ENCODE assay signal across 24 mouse cellular contexts in the genomic region with DNA sequence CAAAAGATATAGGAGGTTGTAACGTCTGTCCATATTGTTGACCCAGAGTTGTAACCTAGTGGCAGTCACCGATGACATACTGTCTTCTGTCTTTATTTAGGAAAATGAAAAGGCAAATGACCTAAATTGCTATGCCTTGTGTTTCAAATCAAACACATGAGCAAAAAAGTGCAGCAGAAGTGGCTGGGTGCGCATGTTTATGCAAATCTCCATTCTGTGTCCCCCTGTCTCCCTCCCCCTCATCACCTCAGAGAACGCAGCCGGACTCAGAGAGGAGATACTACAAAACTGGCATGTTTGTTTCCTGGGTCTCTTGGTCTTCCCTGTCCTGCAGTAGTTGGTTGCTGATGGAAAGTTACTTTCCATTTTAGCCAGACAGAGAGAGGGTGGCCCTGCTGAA. TPM values are rescaled to one million over a fixed set of nuclear protein-coding genes. Genes with fewer than 3 reads are reported as not detected.
DNase-seq lines count a peak whose midpoint lies in the region; ATAC-seq and TF ChIP-seq lines count a peak whose summit lies in the region.
"Had no signal": no experiment of that assay in that cellular context is flagged by ENCODE, and none has a peak within 500 bp of the region (broad histone marks: within the 10 kb centered on the region; RNA-seq: fewer than 3 reads in every experiment).

No protein-coding gene starts in this region.

- no peak overlapping the region for H3K9ac ChIP-seq in liver, embryonic 11.5 days (ENCODE audit: low read depth, low read length)
- no peak overlapping the region for H3K9ac ChIP-seq in liver, postnatal 0 days (replicated peaks)
- H3K9ac ChIP-seq in forebrain, embryonic 11.5 days (ENCODE audit: low read length), result no peak overlapping the region
- H3K9ac ChIP-seq: embryonic facial prominence, embryonic 13.5 days; forebrain, embryonic 13.5 days; hindbrain, embryonic 12.5 days; hindbrain, embryonic 15.5 days had no signal

- peak overlapping the region; percentile 45; the same call in 1 of the 2 replicates for H3K27ac ChIP-seq in liver, embryonic 11.5 days (ENCODE audit: low read depth, low read length)
- H3K27ac ChIP-seq in liver, postnatal 0 days (ENCODE audit: low read depth), result no peak overlapping the region
- H3K27ac ChIP-seq in forebrain, embryonic 11.5 days (ENCODE audit: low read depth, low read length), result no peak overlapping the region
- H3K27ac ChIP-seq: embryonic facial prominence, embryonic 10.5 days; embryonic facial prominence, embryonic 13.5 days; forebrain, embryonic 13.5 days; hindbrain, embryonic 12.5 days; hindbrain, embryonic 15.5 days had no signal

- no peak overlapping the region for H3K4me3 ChIP-seq in liver, embryonic 11.5 days (ENCODE audit: low read depth, low read length)
- H3K4me3 ChIP-seq in liver, postnatal 0 days (ENCODE audit: low read depth, low read length), result no peak overlapping the region
- peak overlapping the region; percentile 46 for H3K4me3 ChIP-seq in megakaryocyte, embryonic 14.5 days (replicated peaks)
- H3K4me3 ChIP-seq in forebrain, embryonic 11.5 days (ENCODE audit: low read depth, low read length), result no peak overlapping the region
- H3K4me3 ChIP-seq: embryonic facial prominence, embryonic 10.5 days; embryonic facial prominence, embryonic 13.5 days; erythroblast, embryonic 14.5 days; forebrain, embryonic 13.5 days; hindbrain, embryonic 12.5 days; hindbrain, embryonic 15.5 days had no signal

- H3K4me2 ChIP-seq in liver, embryonic 11.5 days, result no peak overlapping the region
- H3K4me2 ChIP-seq in liver, postnatal 0 days (ENCODE audit: low read depth, low read length), result no peak overlapping the region
- H3K4me2 ChIP-seq in forebrain, embryonic 11.5 days (ENCODE audit: low read depth, low read length, severe bottlenecking), result no peak overlapping the region
- H3K4me2 ChIP-seq: embryonic facial prominence, embryonic 13.5 days; forebrain, embryonic 13.5 days; heart, embryonic 11.5 days; hindbrain, embryonic 12.5 days; hindbrain, embryonic 15.5 days had no signal

- H3K27me3 ChIP-seq in liver, embryonic 11.5 days (replicated peaks; ENCODE audit: control insufficient read depth, insufficient read depth, low read length), result no peaks in the 10 kb centered on the region
- no peaks in the 10 kb centered on the region for H3K27me3 ChIP-seq in liver, postnatal 0 days (ENCODE audit: insufficient read depth, low read length)
- no peaks in the 10 kb centered on the region for H3K27me3 ChIP-seq in megakaryocyte, embryonic 14.5 days (replicated peaks)
- no peaks in the 10 kb centered on the region for H3K27me3 ChIP-seq in splenic B cell, adult 2 months (ENCODE audit: control insufficient read depth, insufficient read depth, low read length, poor library complexity, severe bottlenecking)
- H3K27me3 ChIP-seq in forebrain, embryonic 11.5 days (ENCODE audit: control insufficient read depth, insufficient read depth, low read length), result no peaks in the 10 kb centered on the region
- H3K27me3 ChIP-seq: embryonic facial prominence, embryonic 13.5 days; forebrain, embryonic 13.5 days; hindbrain, embryonic 12.5 days; hindbrain, embryonic 15.5 days had no signal

- TF ChIP-seq CTCF in liver, postnatal 0 days (IDR thresholded peaks at IDR 0.05; ENCODE audit: low read depth), result no peak

- ATAC-seq in liver, embryonic 11.5 days (replicated peaks; ENCODE audit: low FRiP score), result no peak
- ATAC-seq in liver, postnatal 0 days, result no peak
- ATAC-seq in megakaryocyte, adult 5-6 weeks (ENCODE audit: poor library complexity, severe bottlenecking), result no peak
- no peak for ATAC-seq in monocyte, adult 5-6 weeks (replicated peaks; ENCODE audit: insufficient number of reproducible peaks, low FRiP score, low TSS enrichment, poor library complexity, severe bottlenecking)
- ATAC-seq in forebrain, embryonic 11.5 days (replicated peaks; ENCODE audit: low FRiP score), result no peak
- ATAC-seq: forebrain, embryonic 13.5 days; forebrain, embryonic 16.5 days had no signal

- no peak for TF ChIP-seq EP300 in liver, postnatal 0 days (IDR thresholded peaks at IDR 0.05; ENCODE audit: low read depth)

- H3K4me1 ChIP-seq in liver, embryonic 11.5 days (replicated peaks; ENCODE audit: control insufficient read depth, insufficient read depth, low read length), result peaks cover 23% of the 10 kb centered on the region
- peaks cover 19% of the 10 kb centered on the region for H3K4me1 ChIP-seq in liver, postnatal 0 days (ENCODE audit: insufficient read depth)
- H3K4me1 ChIP-seq in megakaryocyte, embryonic 14.5 days, result peaks cover 96% of the 10 kb centered on the region
- H3K4me1 ChIP-seq in forebrain, embryonic 11.5 days (replicated peaks; ENCODE audit: control insufficient read depth, insufficient read depth, low read length), result no peaks in the 10 kb centered on the region
- H3K4me1 ChIP-seq: forebrain, embryonic 13.5 days; hindbrain, embryonic 12.5 days; hindbrain, embryonic 15.5 days had no signal

- peaks cover 18% of the 10 kb centered on the region for H3K36me3 ChIP-seq in liver, embryonic 11.5 days (ENCODE audit: control insufficient read depth, insufficient read depth, low read length)
- H3K36me3 ChIP-seq in liver, postnatal 0 days (replicated peaks; ENCODE audit: insufficient read depth, low read length), result peaks cover 29% of the 10 kb centered on the region
- peaks cover 92% of the 10 kb centered on the region for H3K36me3 ChIP-seq in megakaryocyte, embryonic 14.5 days (replicated peaks; ENCODE audit: low read length)
- peaks cover 2% of the 10 kb centered on the region; the same call in 1 of the 2 replicates for H3K36me3 ChIP-seq in splenic B cell, adult 2 months (ENCODE audit: control insufficient read depth, insufficient read depth, low read length, poor library complexity, severe bottlenecking)
- H3K36me3 ChIP-seq in forebrain, embryonic 11.5 days (ENCODE audit: control insufficient read depth, insufficient read depth, low read length), result no peaks in the 10 kb centered on the region
- H3K36me3 ChIP-seq: embryonic facial prominence, embryonic 13.5 days; hindbrain, embryonic 15.5 days had no signal

- WGBS in liver, embryonic 11.5 days, result 71% methylated on average over 5 of the region's 5 CpGs
- WGBS in liver, postnatal 0 days (ENCODE audit: insufficient replicate concordance), result 60% methylated on average over 5 of the region's 5 CpGs
- 88% methylated on average over 5 of the region's 5 CpGs for WGBS in forebrain, embryonic 11.5 days

- H3K9me3 ChIP-seq in liver, embryonic 11.5 days (ENCODE audit: control insufficient read depth, low read length), result peaks cover 7% of the 10 kb centered on the region; the same call in 1 of the 2 replicates
- H3K9me3 ChIP-seq in liver, postnatal 0 days (ENCODE audit: low read length), result peaks cover 4% of the 10 kb centered on the region; the same call in 1 of the 2 replicates
- H3K9me3 ChIP-seq in megakaryocyte, embryonic 14.5 days, result peaks cover 11% of the 10 kb centered on the region
- H3K9me3 ChIP-seq in forebrain, embryonic 11.5 days (ENCODE audit: control insufficient read depth, low read length), result no peaks in the 10 kb centered on the region
- H3K9me3 ChIP-seq: hindbrain, embryonic 15.5 days had no signal

- DNase-seq in liver, embryonic 11.5 days (ENCODE audit: low spot score), result no peak
- no peak for DNase-seq in liver, postnatal 0 days
- DNase-seq in splenic B cell, adult 2 months (ENCODE audit: low read depth, low spot score), result peak; percentile 55
- DNase-seq in forebrain, embryonic 11.5 days (ENCODE audit: low spot score), result no peak
- DNase-seq: adrenal gland, adult 2 months; adrenal gland, postnatal 14 days; cerebellum, adult 11-12 months; cerebellum, adult 8-10 months; cerebellum, postnatal 10 days; cerebellum, postnatal 36 days; embryo, embryonic 11 days; gastrocnemius, postnatal 14 days; heart, adult 11 months had no signal

RNA-seq across cellular contexts. Expression of a gene that starts 30.1 kb away (rescaled TPM):
- polyA plus RNA-seq in liver, embryonic 11.5 days (2014; fragmentation: Nextera tagmentation; extraction: Ambion mirVana), result 69.3 and 73.6 TPM in 2 replicates
- 40.5 and 41.9 TPM in 2 replicates for polyA plus RNA-seq in liver, postnatal 0 days (2015; fragmentation: Nextera tagmentation; extraction: Ambion mirVana)
- 75.0 and 157 TPM in 2 replicates for polyA plus RNA-seq in megakaryocyte, embryonic 14.5 days (2012; ENCODE audit: insufficient read depth, low replicate concordance)
- total RNA-seq in megakaryocyte, adult 5-6 weeks (2015), result 73.8 and 80.2 TPM in 2 replicates
- 57.5 and 72.8 TPM in 2 replicates for total RNA-seq in megakaryocyte, adult 5-6 weeks (2017)
- total RNA-seq in monocyte, adult 5-6 weeks (2017), result 81.6 to 108 TPM (median 90.0 TPM) in 3 replicates
- polyA plus RNA-seq in forebrain, embryonic 11.5 days (2014; fragmentation: Nextera tagmentation; extraction: Ambion mirVana), result 16.2 and 16.9 TPM in 2 replicates

RNA-seq across cellular contexts. Expression of a gene that starts 34.2 kb away (rescaled TPM):
- polyA plus RNA-seq in liver, embryonic 11.5 days (2014; fragmentation: Nextera tagmentation; extraction: Ambion mirVana), result 37.8 and 41.9 TPM in 2 replicates
- polyA plus RNA-seq in liver, postnatal 0 days (2015; fragmentation: Nextera tagmentation; extraction: Ambion mirVana), result 30.5 and 33.4 TPM in 2 replicates
- polyA plus RNA-seq in megakaryocyte, embryonic 14.5 days (2012; ENCODE audit: insufficient read depth, low replicate concordance), result 37.1 and 38.0 TPM in 2 replicates
- total RNA-seq in megakaryocyte, adult 5-6 weeks (2015), result 18.0 and 18.8 TPM in 2 replicates
- total RNA-seq in megakaryocyte, adult 5-6 weeks (2017), result 93.5 and 102 TPM in 2 replicates
- 88.9 to 99.4 TPM (median 95.5 TPM) in 3 replicates for total RNA-seq in monocyte, adult 5-6 weeks (2017)
- polyA plus RNA-seq in forebrain, embryonic 11.5 days (2014; fragmentation: Nextera tagmentation; extraction: Ambion mirVana), result 51.8 and 52.1 TPM in 2 replicates
